In genomic region chr9:86571540-86572135, GRCm38 (mm10) we compare ENCODE assay signal across 8 mouse cellular contexts. TPM values are rescaled to one million over a fixed set of nuclear protein-coding genes. Genes with fewer than 3 reads are reported as not detected.
A peak's percentile ranks its signal among the peaks of the same experiment; 100 is the strongest.
DNase-seq lines count a peak whose midpoint lies in the region; ATAC-seq and TF ChIP-seq lines count a peak whose summit lies in the region.

Gene Pgm3, minus strand, starts transcription at chr9:86571842.
Gene Rwdd2a, plus strand, starts transcription at chr9:86571991.

- peak within 1 kb of the TSS; percentile 99 for H3K4me2 ChIP-seq in forebrain, embryonic 16.5 days (ENCODE audit: low read length)
- peak within 1 kb of the TSS; percentile 99 for H3K4me2 ChIP-seq in lung, embryonic 15.5 days

- peak within 1 kb of the TSS; percentile 88 for H3K9ac ChIP-seq in ES-E14 (ENCODE audit: insufficient read depth, low read depth, low read length, poor library complexity, severe bottlenecking)
- H3K9ac ChIP-seq in forebrain, embryonic 16.5 days (replicated peaks; ENCODE audit: low read depth, low read length), result peak within 1 kb of the TSS; percentile 87
- H3K9ac ChIP-seq in lung, embryonic 15.5 days, result peak within 1 kb of the TSS; percentile 69

- peak within 1 kb of the TSS; percentile 97 to 98 for H3K4me3 ChIP-seq in ES-E14 (ENCODE audit: insufficient read depth in 1 of 2, low read depth in 1 of 2, low read length in 2 of 2, poor library complexity in 1 of 2, severe bottlenecking in 1 of 2)
- H3K4me3 ChIP-seq in forebrain, embryonic 16.5 days (replicated peaks; ENCODE audit: low read length), result peak within 1 kb of the TSS; percentile 90
- H3K4me3 ChIP-seq in lung, embryonic 15.5 days, result peak within 1 kb of the TSS; percentile 74

- under 1% methylated on average over 59 of the region's 59 CpGs for WGBS in forebrain, embryonic 16.5 days
- WGBS in lung, embryonic 15.5 days, result under 1% methylated on average over 59 of the region's 59 CpGs

- peak; percentile 98 for ATAC-seq in forebrain, embryonic 16.5 days
- ATAC-seq in lung, embryonic 15.5 days (ENCODE audit: borderline replicate concordance, extremely low read depth, low FRiP score, low TSS enrichment), result peak; percentile 99

- H3K36me3 ChIP-seq in ES-E14 (ENCODE audit: control insufficient read depth, insufficient read depth, low read length, poor library complexity, severe bottlenecking), result peaks cover 10% of the 10 kb centered on the region; the same call in 1 of the 2 replicates
- H3K36me3 ChIP-seq in forebrain, embryonic 16.5 days (ENCODE audit: control insufficient read depth, insufficient read depth), result peaks cover 7% of the 10 kb centered on the region
- peaks cover 14% of the 10 kb centered on the region; the same call in 1 of the 2 replicates for H3K36me3 ChIP-seq in lung, embryonic 15.5 days

- no peak within 1 kb of the TSS for H3K27ac ChIP-seq in ES-E14 (ENCODE audit: insufficient read depth, low read depth, low read length, poor library complexity, severe bottlenecking)
- H3K27ac ChIP-seq in forebrain, embryonic 16.5 days (ENCODE audit: low read length), result peak within 1 kb of the TSS; percentile 80
- H3K27ac ChIP-seq in lung, embryonic 15.5 days, result peak within 1 kb of the TSS; percentile 77

- in situ Hi-C loops in ES-E14 (cut with MboI; ENCODE audit: low sequenced_read_pairs in 2 of 2, unreplicated experiment in 2 of 2), result loop anchor here in 1 of 2 experiments (10.0 kb wide), 1 partner anchor 107 kb away; the partner anchor contains the start of genes Dop1a and Ube2cbp

- DNase-seq in ES-E14 (ENCODE audit: low read depth, low spot score), result peak; percentile 91
- peak; percentile 96 for DNase-seq in cerebellum, adult 11-12 months
- DNase-seq in heart, postnatal 4 days, result peak; percentile 98
- peak; percentile 93 for DNase-seq in layer of hippocampus, adult 8-10 months (ENCODE audit: low spot score in 2 of 2)
- DNase-seq in ovary, adult 18-20 months (ENCODE audit: low spot score), result peak; percentile 93
- peak; percentile 95 for DNase-seq in thymus, postnatal 0 days (ENCODE audit: low spot score)

- no peaks in the 10 kb centered on the region for H3K9me3 ChIP-seq in ES-E14 (ENCODE audit: control insufficient read depth, insufficient read depth, low read depth, low read length)
- H3K9me3 ChIP-seq in forebrain, embryonic 16.5 days (ENCODE audit: control insufficient read depth, low read length), result no peaks in the 10 kb centered on the region
- no peaks in the 10 kb centered on the region for H3K9me3 ChIP-seq in lung, embryonic 15.5 days

- peaks cover 2 to 8% of the 10 kb centered on the region in 2 experiments; a peak in 2 of 4 replicates for H3K4me1 ChIP-seq in ES-E14 (ENCODE audit: control insufficient read depth in 2 of 2, insufficient read depth in 2 of 2, low read length in 2 of 2, poor library complexity in 1 of 2)
- H3K4me1 ChIP-seq in forebrain, embryonic 16.5 days (replicated peaks; ENCODE audit: control insufficient read depth, insufficient read depth, low read length), result peaks cover 14% of the 10 kb centered on the region
- H3K4me1 ChIP-seq in lung, embryonic 15.5 days, result peaks cover 20% of the 10 kb centered on the region

- no peaks in the 10 kb centered on the region for H3K27me3 ChIP-seq in forebrain, embryonic 16.5 days (replicated peaks; ENCODE audit: control insufficient read depth, insufficient read depth, low read length)
- no peaks in the 10 kb centered on the region for H3K27me3 ChIP-seq in lung, embryonic 15.5 days

TF ChIP-seq in ES-E14, 5 proteins besides CTCF, POLR2A, EP300 and RAD21:
- TF ChIP-seq CHD2 (IDR thresholded peaks at IDR 0.05; ENCODE audit: low read depth, low read length), result no peak

RNA-seq across cellular contexts. Expression of gene Pgm3, which starts in this region (rescaled TPM):
- 24.0 and 24.8 TPM in 2 replicates for total RNA-seq in ES-E14 (2012; rRNA removed)
- polyA plus RNA-seq in forebrain, embryonic 16.5 days (2015; fragmentation: Nextera tagmentation; extraction: Ambion mirVana), result 42.1 and 48.7 TPM in 2 replicates
- 10 to 100 TPM; 11.4 to 14.5 TPM for total RNA-seq in heart, postnatal 4 days (2021)
- total RNA-seq in layer of hippocampus, adult 8-10 months (2022), result 10 to 100 TPM; 16.4 to 19.5 (median 18.6) TPM
- polyA plus RNA-seq in lung, embryonic 15.5 days (2015; fragmentation: Nextera tagmentation; extraction: Ambion mirVana), result 40.6 and 41.2 TPM in 2 replicates
- 20.7 and 23.0 TPM in 2 replicates for polyA plus RNA-seq in thymus, postnatal 0 days (2015; fragmentation: Nextera tagmentation; extraction: Ambion mirVana)

RNA-seq across cellular contexts. Expression of gene Rwdd2a, which starts in this region (rescaled TPM):
- 5.4 and 6.4 TPM in 2 replicates for total RNA-seq in ES-E14 (2012; rRNA removed)
- polyA plus RNA-seq in forebrain, embryonic 16.5 days (2015; fragmentation: Nextera tagmentation; extraction: Ambion mirVana), result 7.7 and 12.0 TPM in 2 replicates
- total RNA-seq in heart, postnatal 4 days (2021), result under 1 TPM; 0.33 to 0.59 TPM
- total RNA-seq in layer of hippocampus, adult 8-10 months (2022), result 10 to 100 TPM; 29.2 to 34.4 (median 30.7) TPM
- polyA plus RNA-seq in lung, embryonic 15.5 days (2015; fragmentation: Nextera tagmentation; extraction: Ambion mirVana), result 4.4 and 5.3 TPM in 2 replicates
- polyA plus RNA-seq in thymus, postnatal 0 days (2015; fragmentation: Nextera tagmentation; extraction: Ambion mirVana), result 6.2 and 7.3 TPM in 2 replicates
